Mouse (Mus musculus) ES-E14 (cell line): ENCODE results near the gene Snn. TPM values are rescaled to one million over a fixed set of nuclear protein-coding genes. Genes with fewer than 3 reads are reported as not detected.

Experiments
- DNase-seq: peaks from one replicate; pipeline ENCODE4 v3.0.0-alpha.2; 2013; ENCODE audit warnings: low read depth, low spot score
- H3K27ac ChIP-seq: 2 replicates; pipeline ENCODE4 v1.5.1; 2012; ENCODE audit warnings: low read depth, mild to moderate bottlenecking, low read length, moderate library complexity, mixed read lengths; ENCODE audit not compliant: poor library complexity, insufficient read depth, severe bottlenecking
- H3K36me3 ChIP-seq: 2 replicates; pipeline ENCODE4 v1.6.1; 2012; ENCODE audit warnings: mild to moderate bottlenecking, low read length, moderate library complexity, mixed read lengths; ENCODE audit not compliant: control insufficient read depth, poor library complexity, insufficient read depth, severe bottlenecking
- H3K4me1 ChIP-seq, 2 experiments: fragments of 150-350 bp in 1 of 2; sonication (generic) in 1 of 2; 2 replicates each; pipeline ENCODE4 v1.6.1; 2012; ENCODE audit warnings: low read length in 2 of 2, mild to moderate bottlenecking in 1 of 2, mixed read lengths in 1 of 2; ENCODE audit not compliant: control insufficient read depth in 2 of 2, insufficient read depth in 2 of 2, poor library complexity in 1 of 2
- H3K4me3 ChIP-seq, 2 experiments: fragments of 150-350 bp in 1 of 2; sonication (generic) in 1 of 2; 2 replicates each; pipeline ENCODE4 v1.5.1; 2012; ENCODE audit warnings: low read length in 2 of 2, low read depth in 1 of 2, mild to moderate bottlenecking in 1 of 2, mixed read lengths in 1 of 2; ENCODE audit not compliant: insufficient read depth in 1 of 2, poor library complexity in 1 of 2, severe bottlenecking in 1 of 2
- H3K9ac ChIP-seq: 2 replicates; pipeline ENCODE4 v1.6.1; 2012; ENCODE audit warnings: low read depth, mild to moderate bottlenecking, low read length, mixed read lengths; ENCODE audit not compliant: poor library complexity, insufficient read depth, severe bottlenecking
- H3K9me3 ChIP-seq: fragments of 150-350 bp; sonication (generic); 2 replicates; pipeline ENCODE4 v1.6.1; 2012; ENCODE audit warnings: low read depth, mild to moderate bottlenecking, low read length; ENCODE audit not compliant: control insufficient read depth, insufficient read depth
- CHD2 ChIP-seq: IDR thresholded peaks from 2 replicates; pipeline ENCODE4 v1.6.1; 2014; ENCODE audit warnings: mild to moderate bottlenecking, low read depth, low read length, inconsistent platforms
- HCFC1 ChIP-seq: IDR thresholded peaks from 2 replicates; pipeline ENCODE4 v1.6.1; 2012; ENCODE audit warnings: low read length, inconsistent platforms, borderline replicate concordance; ENCODE audit not compliant: insufficient read depth
- MAFK ChIP-seq: IDR thresholded peaks from 2 replicates; pipeline ENCODE4 v1.6.1; 2014; ENCODE audit warnings: mild to moderate bottlenecking, low read depth, low read length, inconsistent platforms; ENCODE audit not compliant: insufficient read depth
- ZC3H11A ChIP-seq: IDR thresholded peaks from 2 replicates; pipeline ENCODE4 v1.6.1; 2012; ENCODE audit warnings: low read depth, mild to moderate bottlenecking, inconsistent platforms, low read length, borderline replicate concordance
- ZNF384 ChIP-seq: IDR thresholded peaks from 2 replicates; pipeline ENCODE4 v1.6.1; 2012; ENCODE audit warnings: low read depth, low read length, inconsistent platforms
- in situ Hi-C, 2 experiments: fragments of 600-800 bp; cut with MboI; formaldehyde crosslinking; loops; one replicate each; pipeline ENCODE4 v1.15.1; 2025; ENCODE audit warnings: low sequenced_read_pairs in 2 of 2, inconsistent platforms in 1 of 2; ENCODE audit not compliant: unreplicated experiment in 2 of 2
- total RNA-seq: library from RNA; depleted of rRNA; stranded (reverse); fragments of 300-350 nt; gene quantifications from 2 replicates; pipeline ENCODE4 v1.2.3, GENCODE M21; 2012; rRNA removed

The Snn gene
- total RNA-seq, 1 experiment, result 10.2 TPM

GRCm38 (mm10) chr16:11124110-11124509, 63.4 kb downstream of the Snn start:
- no peak overlapping the region for H3K4me3 ChIP-seq
- no peak for DNase-seq
- in situ Hi-C loops, result no loop called here
- H3K9ac ChIP-seq, result no peak overlapping the region
- no peaks in the 10 kb centered on the region for H3K4me1 ChIP-seq
- peaks cover 5% of the 10 kb centered on the region for H3K36me3 ChIP-seq
- TF ChIP-seq ZC3H11A (no peak), HCFC1 (no peak), ZNF384 (no peak), MAFK (no peak), CHD2 (no peak)
- no peak overlapping the region for H3K27ac ChIP-seq
- no peaks in the 10 kb centered on the region for H3K9me3 ChIP-seq

Other genes with a start within 250 kb of the Snn start
- gene Gm11172, start 248.0 kb upstream of the Snn start, total RNA-seq, result not detected in 2 replicates
- gene Rmi2, start 225.9 kb upstream of the Snn start, total RNA-seq, result 2.9 and 3.3 TPM in 2 replicates
- 23.1 and 25.9 TPM in 2 replicates for gene Litaf, start 5.2 kb downstream of the Snn start, total RNA-seq
- 26.0 and 28.6 TPM in 2 replicates for gene Txndc11, start 73.7 kb downstream of the Snn start, total RNA-seq
- gene Zc3h7a, start 115.4 kb downstream of the Snn start, total RNA-seq, result 57.3 and 59.2 TPM in 2 replicates
- gene Rsl1d1, start 142.4 kb downstream of the Snn start, total RNA-seq, result 167 and 203 TPM in 2 replicates
- 76.1 and 89.8 TPM in 2 replicates for gene Gspt1, start 193.4 kb downstream of the Snn start, total RNA-seq